Mouse (Mus musculus): ENCODE data around the gene Arhgap32. TPM values are rescaled to one million over a fixed set of nuclear protein-coding genes. Genes with fewer than 3 reads are reported as not detected.
"Not testable (repeated sequence)": the region's sequence is repeated elsewhere in the genome, so short reads cannot be mapped to it uniquely, and the experiment has no call there.

Gene Arhgap32
- polyA plus RNA-seq, 1 experiment from 2014 or later, result 8.7 TPM

DNA sequence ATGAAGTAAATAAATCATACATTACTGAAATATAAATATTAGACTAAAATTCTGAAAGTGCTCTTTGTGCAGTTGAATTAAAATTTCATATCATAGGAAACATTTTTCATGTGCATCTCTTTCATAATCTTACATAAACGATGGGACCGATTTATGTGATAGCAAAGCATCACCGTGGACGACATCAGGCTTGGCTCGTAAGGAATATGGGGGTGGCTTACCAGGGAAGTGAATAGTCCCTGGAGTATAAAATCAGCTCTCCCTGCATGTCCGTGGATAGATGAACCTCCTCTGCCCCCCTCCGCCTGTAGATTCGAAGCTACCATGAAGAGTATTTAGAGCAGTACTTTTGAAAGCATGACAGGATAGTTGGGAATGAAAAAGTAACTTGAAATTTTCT, 11.3 kb upstream of the Arhgap32 start:
- 85% methylated on average over 8 of the region's 8 CpGs for WGBS
- no peaks in the 10 kb centered on the region for H3K4me1 ChIP-seq (replicated peaks)
- no peak overlapping the region for H3K4me3 ChIP-seq (replicated peaks)
- no peaks in the 10 kb centered on the region for H3K27me3 ChIP-seq
- no peak overlapping the region for H3K4me2 ChIP-seq (replicated peaks)
- H3K9me3 ChIP-seq, result no peaks in the 10 kb centered on the region
- H3K36me3 ChIP-seq, result no peaks in the 10 kb centered on the region
- no peak overlapping the region for H3K9ac ChIP-seq (replicated peaks)
- ATAC-seq, result no peak
- H3K27ac ChIP-seq, result no peak overlapping the region

DNA sequence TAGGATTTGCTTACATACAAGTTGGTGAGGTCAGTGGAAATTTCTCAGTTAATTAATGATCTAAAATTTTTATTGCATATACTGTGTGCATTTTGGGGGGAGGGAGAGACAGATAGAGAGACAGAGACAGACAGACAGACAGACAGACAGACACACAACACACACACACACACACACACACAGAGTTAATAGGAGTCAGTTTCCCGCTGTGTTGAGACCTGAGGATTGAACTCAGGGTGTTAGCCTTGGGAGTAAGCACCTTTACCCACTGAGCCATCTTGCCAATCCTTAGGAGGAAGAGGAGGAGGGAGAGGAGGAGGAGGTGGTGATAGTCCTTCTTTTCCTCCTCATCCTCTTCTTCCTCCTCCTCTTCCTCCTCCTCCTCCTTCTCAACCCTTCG, 5.6 kb upstream of the Arhgap32 start:
- no peak overlapping the region for H3K27ac ChIP-seq
- no peak overlapping the region for H3K9ac ChIP-seq (replicated peaks)
- H3K4me2 ChIP-seq (replicated peaks), result no peak overlapping the region
- no peak for ATAC-seq
- no peak overlapping the region for H3K4me3 ChIP-seq (replicated peaks)
- no peaks in the 10 kb centered on the region for H3K9me3 ChIP-seq
- no peaks in the 10 kb centered on the region for H3K36me3 ChIP-seq
- whole genome bisulfite sequencing, result 90% methylated on average over 2 of the region's 2 CpGs
- H3K27me3 ChIP-seq, result no peaks in the 10 kb centered on the region
- no peaks in the 10 kb centered on the region for H3K4me1 ChIP-seq (replicated peaks)

GRCm38 (mm10) chr9:32116272-32116671, 336 bp downstream of the Arhgap32 start:
- no peak for ATAC-seq
- H3K4me3 ChIP-seq (replicated peaks), result no peak overlapping the region
- H3K27ac ChIP-seq, result no peak overlapping the region
- no peak overlapping the region for H3K4me2 ChIP-seq (replicated peaks)
- H3K9ac ChIP-seq (replicated peaks), result no peak overlapping the region
- no peaks in the 10 kb centered on the region for H3K36me3 ChIP-seq
- no peaks in the 10 kb centered on the region for H3K4me1 ChIP-seq (replicated peaks)
- H3K9me3 ChIP-seq, result no peaks in the 10 kb centered on the region
- 87% methylated on average over 5 of the region's 5 CpGs for WGBS
- no peaks in the 10 kb centered on the region for H3K27me3 ChIP-seq

- 78% methylated on average over 4 of the region's 4 CpGs for WGBS
- Histone ChIP-seq H3K4me2 (replicated peaks) (no peak overlapping the region), H3K4me1 (replicated peaks) (no peaks in the 10 kb centered on the region), H3K27ac (no peak overlapping the region), H3K36me3 (no peaks in the 10 kb centered on the region), H3K9ac (replicated peaks) (no peak overlapping the region), H3K27me3 (no peaks in the 10 kb centered on the region), H3K4me3 (replicated peaks) (no peak overlapping the region), H3K9me3 (no peaks in the 10 kb centered on the region)
- no peak for ATAC-seq
Measured at GRCm38 (mm10) chr9:32117876-32118275, 1.9 kb downstream of the Arhgap32 start.

GRCm38 (mm10) chr9:32118433-32118832, 2.5 kb downstream of the Arhgap32 start:
- no peak overlapping the region for H3K9ac ChIP-seq (replicated peaks)
- no peaks in the 10 kb centered on the region for H3K4me1 ChIP-seq (replicated peaks)
- no peak overlapping the region for H3K4me3 ChIP-seq (replicated peaks)
- H3K9me3 ChIP-seq, result no peaks in the 10 kb centered on the region
- H3K36me3 ChIP-seq, result no peaks in the 10 kb centered on the region
- no peak for ATAC-seq
- H3K4me2 ChIP-seq (replicated peaks), result no peak overlapping the region
- H3K27me3 ChIP-seq, result no peaks in the 10 kb centered on the region
- H3K27ac ChIP-seq, result no peak overlapping the region

- no peak overlapping the region for H3K4me2 ChIP-seq (replicated peaks)
- H3K4me3 ChIP-seq (replicated peaks), result no peak overlapping the region
- H3K9me3 ChIP-seq, result no peaks in the 10 kb centered on the region
- no peaks in the 10 kb centered on the region for H3K36me3 ChIP-seq
- no peak for ATAC-seq
- 97% methylated on average over 6 of the region's 6 CpGs for WGBS
- no peaks in the 10 kb centered on the region for H3K27me3 ChIP-seq
- no peak overlapping the region for H3K9ac ChIP-seq (replicated peaks)
- no peaks in the 10 kb centered on the region for H3K4me1 ChIP-seq (replicated peaks)
- H3K27ac ChIP-seq, result no peak overlapping the region
Measured at GRCm38 (mm10) chr9:32119586-32119985, 3.6 kb downstream of the Arhgap32 start.

GRCm38 (mm10) chr9:32120162-32120561, 4.2 kb downstream of the Arhgap32 start:
- 95% methylated on average over 1 of the region's 1 CpGs for WGBS
- no peak for ATAC-seq
- H3K27ac ChIP-seq, result no peak overlapping the region
- H3K36me3 ChIP-seq, result no peaks in the 10 kb centered on the region
- no peak overlapping the region for H3K9ac ChIP-seq (replicated peaks)
- H3K4me1 ChIP-seq (replicated peaks), result no peaks in the 10 kb centered on the region
- no peak overlapping the region for H3K4me2 ChIP-seq (replicated peaks)
- no peaks in the 10 kb centered on the region for H3K27me3 ChIP-seq
- H3K9me3 ChIP-seq, result no peaks in the 10 kb centered on the region
- H3K4me3 ChIP-seq (replicated peaks), result no peak overlapping the region

GRCm38 (mm10) chr9:32121271-32121670, 5.3 kb downstream of the Arhgap32 start:
- not testable (repeated sequence) for H3K4me1 ChIP-seq (replicated peaks); H3K27ac ChIP-seq; H3K9me3 ChIP-seq; H3K4me3 ChIP-seq (replicated peaks); ATAC-seq; H3K36me3 ChIP-seq; H3K27me3 ChIP-seq; H3K9ac ChIP-seq (replicated peaks); H3K4me2 ChIP-seq (replicated peaks)
- 95% methylated on average over 13 of the region's 13 CpGs for WGBS

- no peaks in the 10 kb centered on the region for H3K9me3 ChIP-seq
- no peaks in the 10 kb centered on the region for H3K27me3 ChIP-seq
- no peak overlapping the region for H3K9ac ChIP-seq (replicated peaks)
- H3K36me3 ChIP-seq, result no peaks in the 10 kb centered on the region
- ATAC-seq, result no peak
- H3K4me1 ChIP-seq (replicated peaks), result no peaks in the 10 kb centered on the region
- H3K4me3 ChIP-seq (replicated peaks), result no peak overlapping the region
- H3K4me2 ChIP-seq (replicated peaks), result no peak overlapping the region
- no peak overlapping the region for H3K27ac ChIP-seq
Measured at GRCm38 (mm10) chr9:32136195-32136594, 20.3 kb downstream of the Arhgap32 start.

GRCm38 (mm10) chr9:32136680-32137295, 20.9 kb downstream of the Arhgap32 start:
- Histone ChIP-seq H3K27ac (no peak overlapping the region), H3K4me3 (replicated peaks) (no peak overlapping the region), H3K4me1 (replicated peaks) (no peaks in the 10 kb centered on the region), H3K27me3 (no peaks in the 10 kb centered on the region), H3K4me2 (replicated peaks) (no peak overlapping the region), H3K9me3 (no peaks in the 10 kb centered on the region), H3K9ac (replicated peaks) (no peak overlapping the region), H3K36me3 (no peaks in the 10 kb centered on the region)
- 76% methylated on average over 11 of the region's 11 CpGs for WGBS
- no peak for ATAC-seq

- WGBS, result 87% methylated on average over 14 of the region's 14 CpGs
- no peak overlapping the region for H3K4me2 ChIP-seq (replicated peaks)
- H3K4me3 ChIP-seq (replicated peaks), result no peak overlapping the region
- no peak for ATAC-seq
- no peaks in the 10 kb centered on the region for H3K4me1 ChIP-seq (replicated peaks)
- H3K9ac ChIP-seq (replicated peaks), result no peak overlapping the region
- no peaks in the 10 kb centered on the region for H3K9me3 ChIP-seq
- H3K27me3 ChIP-seq, result no peaks in the 10 kb centered on the region
- no peaks in the 10 kb centered on the region for H3K36me3 ChIP-seq
- no peak overlapping the region for H3K27ac ChIP-seq
Measured at GRCm38 (mm10) chr9:32137697-32138426, 21.9 kb downstream of the Arhgap32 start.

DNA sequence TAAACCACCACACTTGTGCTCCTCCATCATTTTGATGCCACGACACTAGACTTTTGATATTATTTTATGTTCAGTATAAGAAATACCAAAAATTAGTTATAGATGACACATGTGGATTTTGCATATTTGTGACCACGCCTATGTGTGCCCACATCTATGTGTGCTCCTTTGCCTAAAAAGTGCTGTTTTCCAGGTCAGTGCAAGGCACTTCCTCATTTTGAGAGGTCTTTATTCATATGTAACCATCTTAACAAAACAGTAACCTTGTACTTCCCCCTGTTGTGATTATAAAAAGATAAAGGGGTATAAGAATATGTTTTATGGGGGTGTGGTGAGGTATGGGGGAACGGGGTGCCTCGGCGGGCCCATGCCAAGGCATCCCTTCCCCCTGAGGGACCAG, 22.7 kb downstream of the Arhgap32 start:
- Histone ChIP-seq H3K27me3 (no peaks in the 10 kb centered on the region), H3K4me2 (replicated peaks) (no peak overlapping the region), H3K27ac (no peak overlapping the region), H3K9me3 (no peaks in the 10 kb centered on the region), H3K9ac (replicated peaks) (no peak overlapping the region), H3K4me3 (replicated peaks) (no peak overlapping the region), H3K36me3 (no peaks in the 10 kb centered on the region), H3K4me1 (replicated peaks) (no peaks in the 10 kb centered on the region)
- 96% methylated on average over 5 of the region's 5 CpGs for WGBS
- no peak for ATAC-seq

DNA sequence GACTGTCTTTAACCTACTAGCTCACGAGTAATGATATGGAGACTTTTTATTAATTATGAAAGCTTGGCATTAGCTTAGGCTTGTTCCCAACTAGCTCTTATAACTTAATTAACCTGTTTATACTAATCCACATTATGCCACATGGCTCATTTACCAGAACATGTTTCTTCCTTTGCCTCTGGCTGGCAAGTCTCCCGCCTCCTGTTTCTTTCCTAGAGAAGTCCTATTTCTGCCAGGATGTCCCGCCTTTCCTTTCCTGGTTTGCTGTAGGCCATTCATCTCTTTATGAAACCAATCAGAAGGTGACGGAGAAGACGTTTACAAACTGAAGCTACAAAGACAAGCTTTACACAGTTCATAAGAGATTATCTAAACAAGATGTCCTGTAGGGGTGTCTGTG, 23.7 kb downstream of the Arhgap32 start:
- Histone ChIP-seq H3K27ac (no peak overlapping the region), H3K36me3 (no peaks in the 10 kb centered on the region), H3K4me1 (replicated peaks) (no peaks in the 10 kb centered on the region), H3K4me3 (replicated peaks) (no peak overlapping the region), H3K27me3 (no peaks in the 10 kb centered on the region), H3K9me3 (no peaks in the 10 kb centered on the region), H3K9ac (replicated peaks) (no peak overlapping the region), H3K4me2 (replicated peaks) (no peak overlapping the region)
- no peak for ATAC-seq
- WGBS, result 84% methylated on average over 5 of the region's 5 CpGs
